Mouse (Mus musculus) liver, embryonic 14.5 days (tissue): ENCODE data around the gene Fstl3.

ENCODE experiments used
- CTCF ChIP-seq: IDR thresholded peaks from 2 replicates; pipeline ENCODE4 v1.5.1; 2016; ENCODE audit warnings: antibody characterized with exemption, low read depth, control low read depth
- EP300 ChIP-seq: IDR thresholded peaks from 2 replicates; pipeline ENCODE4 v1.6.1; 2016; ENCODE audit warnings: antibody characterized with exemption, low read depth

DNA sequence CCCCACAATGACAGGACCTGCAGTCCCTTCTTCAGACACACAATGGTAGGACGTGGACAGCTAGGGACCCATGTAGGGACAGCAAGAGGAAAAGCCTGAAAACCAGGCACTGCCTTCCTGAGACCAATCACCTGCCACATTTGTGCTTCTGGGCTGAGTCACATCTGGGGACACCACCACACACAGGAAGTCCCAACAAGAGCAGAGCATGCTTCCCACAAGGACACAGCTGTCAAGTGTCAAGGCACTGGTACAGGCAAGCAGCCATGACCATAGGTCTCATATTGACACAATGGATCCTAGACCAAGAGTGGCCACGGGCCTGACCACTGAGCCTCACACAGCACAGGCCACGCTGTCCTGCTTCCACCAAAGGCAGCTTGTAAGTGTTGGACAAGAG, 14.2 kb upstream of the Fstl3 start:
- no peak for TF ChIP-seq CTCF
- no peak for TF ChIP-seq EP300
